Mouse (Mus musculus) midbrain, embryonic 13.5 days (tissue): Measurements from ENCODE around the gene Bdh2. TPM values are rescaled to one million over a fixed set of nuclear protein-coding genes. Genes with fewer than 3 reads are reported as not detected.

Source experiments
- ATAC-seq: fragments of 200-750 bp; cut with Nextera tagmentation; 2 replicates; pipeline ENCODE4 v1.8.0; 2017; ENCODE audit warnings: mild to moderate bottlenecking, moderate TSS enrichment, moderate library complexity
- H3K27ac ChIP-seq: fragments of 300-500 bp; sonication (generic); 2 replicates; pipeline ENCODE4 v1.5.1; 2015; ENCODE audit warnings: inconsistent platforms, mild to moderate bottlenecking, moderate library complexity
- H3K27me3 ChIP-seq: fragments of 300-500 bp; sonication (generic); 2 replicates; pipeline ENCODE4 v1.6.1; 2015; ENCODE audit warnings: mild to moderate bottlenecking, inconsistent platforms
- H3K36me3 ChIP-seq: fragments of 300-500 bp; sonication (generic); 2 replicates; pipeline ENCODE4 v1.6.1; 2015; ENCODE audit warnings: mild to moderate bottlenecking, inconsistent platforms
- H3K4me1 ChIP-seq: fragments of 300-500 bp; sonication (generic); replicated peaks from 2 replicates; pipeline ENCODE4 v1.6.1; 2015; ENCODE audit warnings: inconsistent platforms
- H3K4me2 ChIP-seq: fragments of 300-500 bp; sonication (generic); replicated peaks from 2 replicates; pipeline ENCODE4 v1.6.1; 2015; ENCODE audit warnings: moderate library complexity, mild to moderate bottlenecking, inconsistent platforms
- H3K4me3 ChIP-seq: fragments of 300-500 bp; sonication (generic); replicated peaks from 2 replicates; pipeline ENCODE4 v1.5.1; 2015; ENCODE audit warnings: mild to moderate bottlenecking, inconsistent platforms
- H3K9ac ChIP-seq: fragments of 300-500 bp; sonication (generic); replicated peaks from 2 replicates; pipeline ENCODE4 v1.6.1; 2015; ENCODE audit warnings: mild to moderate bottlenecking, inconsistent platforms
- H3K9me3 ChIP-seq: fragments of 300-500 bp; sonication (generic); 2 replicates; pipeline ENCODE4 v1.6.1; 2016; ENCODE audit warnings: mild to moderate bottlenecking, inconsistent platforms
- WGBS: fragments of 180-500 bp; shearing (Covaris S2); methylation state at CpG from one replicate; pipeline ENCODE4 v1.1.7; 2015; 5-methylcytosine and 5-hydroxymethylcytosine counted together
- polyA plus RNA-seq: library from polyadenylated mRNA; unstranded; fragments of >200 nt; fragmentation: Nextera tagmentation; extraction: Ambion mirVana; gene quantifications from 2 replicates; pipeline ENCODE4 v1.2.1, GENCODE M21; 2015

Bdh2 gene
- 4.3 TPM in 2 replicates for polyA plus RNA-seq

DNA sequence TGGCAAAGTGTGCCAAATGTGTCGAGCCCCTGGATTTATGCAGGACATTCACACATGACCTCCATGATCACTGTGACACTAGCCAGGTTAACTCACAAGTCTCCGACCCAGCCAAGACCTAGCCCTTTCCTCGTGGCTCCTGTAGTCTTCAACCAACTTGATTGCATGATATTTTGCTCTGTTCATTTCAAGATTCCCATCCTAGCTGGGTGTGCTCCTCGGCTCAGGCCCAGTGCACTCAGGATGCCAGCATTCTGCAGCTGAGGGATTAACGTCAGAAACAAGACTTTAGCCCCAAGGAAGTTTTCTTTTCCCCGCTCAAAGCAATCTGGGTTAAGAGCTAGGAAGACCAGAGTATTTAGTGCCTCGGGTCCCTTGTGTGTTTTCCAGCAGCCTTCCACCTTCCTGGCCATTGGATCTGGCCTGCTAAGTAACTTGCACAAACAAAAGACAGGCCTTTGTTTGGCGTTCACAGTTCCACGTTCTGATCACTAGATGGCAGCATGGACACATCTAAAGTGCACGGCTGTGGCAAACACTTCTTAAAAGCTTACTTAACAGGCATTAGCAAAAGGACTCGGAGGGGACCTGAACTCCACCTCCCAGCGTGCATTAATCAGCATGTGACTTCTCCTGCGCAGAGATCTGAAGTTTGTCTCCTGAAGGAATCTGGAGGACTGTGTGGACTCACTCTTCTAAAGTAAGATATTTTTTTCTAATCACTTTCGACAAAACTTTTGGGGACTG, at the start of gene Bdh2:
TSS of gene Bdh2 (plus strand) at position 553 of the 747 bp plus-strand sequence.
- no peaks in the 10 kb centered on the region for H3K36me3 ChIP-seq
- peak; percentile 88 for ATAC-seq
- peaks cover 3% of the 10 kb centered on the region; the same call in 1 of the 2 replicates for H3K4me1 ChIP-seq
- 0 out of 2 replicates have a peak, but pooled peaks cover 3% of the 10 kb centered on the region for H3K9me3 ChIP-seq
- no peaks in the 10 kb centered on the region for H3K27me3 ChIP-seq
- peak within 1 kb of the TSS; percentile 58; the same call in 1 of the 2 replicates for H3K27ac ChIP-seq
- 25% methylated on average over 14 of the region's 14 CpGs for WGBS
- peak within 1 kb of the TSS; percentile 39; the same call in 1 of the 2 replicates for H3K9ac ChIP-seq
- H3K4me2 ChIP-seq, result peak within 1 kb of the TSS; percentile 20; the same call in 1 of the 2 replicates
- no peak within 1 kb of the TSS for H3K4me3 ChIP-seq

DNA sequence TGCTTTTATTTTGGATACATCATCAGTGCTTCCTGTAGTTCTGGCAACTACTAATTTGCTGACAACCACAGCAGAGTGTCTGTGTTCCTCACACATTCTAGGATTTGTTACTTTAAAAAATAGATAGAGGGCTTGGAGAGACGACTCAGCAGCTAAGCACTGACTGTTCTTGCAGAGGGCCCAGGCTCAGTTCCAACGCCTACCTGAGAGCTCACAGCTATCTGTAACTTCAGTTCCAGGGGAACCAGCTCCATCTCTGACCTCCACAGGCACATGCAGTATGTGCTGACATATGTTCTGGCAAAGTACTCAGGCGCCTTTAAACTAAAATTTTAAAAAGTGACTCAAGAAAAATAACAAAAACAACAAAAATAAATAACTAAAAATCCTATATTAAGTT, 49.0 kb upstream of the Bdh2 start:
- no peak overlapping the region for H3K4me3 ChIP-seq
- ATAC-seq, result no peak
- H3K36me3 ChIP-seq, result peaks cover 53% of the 10 kb centered on the region
- no peaks in the 10 kb centered on the region for H3K4me1 ChIP-seq
- no peak overlapping the region for H3K4me2 ChIP-seq
- 89% methylated on average over 3 of the region's 3 CpGs for WGBS
- no peak overlapping the region for H3K27ac ChIP-seq
- no peak overlapping the region for H3K9ac ChIP-seq
- no peaks in the 10 kb centered on the region for H3K9me3 ChIP-seq
- no peaks in the 10 kb centered on the region for H3K27me3 ChIP-seq

DNA sequence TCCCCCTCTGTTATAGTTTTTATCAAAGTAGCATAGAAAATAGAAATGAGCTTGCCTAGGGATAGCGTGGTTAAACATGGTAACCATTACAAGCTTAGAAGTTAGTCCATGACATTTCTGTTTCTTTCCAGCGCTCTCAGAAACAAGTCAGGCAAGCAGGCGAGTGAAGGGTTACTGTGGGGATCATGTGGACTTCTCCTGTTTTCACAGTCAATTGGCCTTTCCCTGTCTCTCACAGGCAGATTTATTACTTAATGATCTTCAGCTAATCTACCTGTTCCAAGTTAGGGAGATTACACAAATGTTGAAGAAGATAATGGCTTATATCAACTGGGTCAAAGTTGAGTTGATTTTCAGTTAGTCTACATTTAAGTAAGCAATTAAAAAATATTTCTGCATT, 48.6 kb upstream of the Bdh2 start:
- Histone ChIP-seq H3K36me3 (peaks cover 55% of the 10 kb centered on the region), H3K9me3 (no peaks in the 10 kb centered on the region), H3K4me1 (no peaks in the 10 kb centered on the region), H3K27ac (no peak overlapping the region), H3K9ac (no peak overlapping the region), H3K27me3 (no peaks in the 10 kb centered on the region), H3K4me3 (no peak overlapping the region), H3K4me2 (no peak overlapping the region)
- 89% methylated on average over 3 of the region's 3 CpGs for WGBS
- ATAC-seq, result no peak

DNA sequence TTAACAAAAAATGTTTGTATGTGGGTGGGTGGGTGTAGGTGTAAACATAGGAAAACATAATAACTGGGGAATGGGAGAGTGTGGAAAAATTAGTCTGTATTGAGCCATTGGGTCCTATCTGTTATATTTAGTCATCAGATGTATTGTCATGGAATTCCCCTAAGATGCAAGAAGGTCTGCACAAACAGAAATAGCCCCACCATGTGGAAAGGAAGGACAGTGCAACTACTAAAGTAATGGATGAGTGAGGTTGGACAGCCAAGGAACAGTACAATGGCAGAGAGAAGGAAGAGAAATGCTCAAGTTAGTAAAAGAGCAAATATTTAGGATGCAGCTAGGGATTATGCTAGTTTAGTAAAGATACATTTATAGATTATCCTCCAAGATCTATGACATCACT, 35.3 kb upstream of the Bdh2 start:
- Histone ChIP-seq H3K9ac (no peak overlapping the region), H3K4me3 (no peak overlapping the region), H3K36me3 (peaks cover 55% of the 10 kb centered on the region), H3K27me3 (no peaks in the 10 kb centered on the region), H3K4me2 (no peak overlapping the region), H3K4me1 (no peaks in the 10 kb centered on the region), H3K27ac (no peak overlapping the region), H3K9me3 (no peaks in the 10 kb centered on the region)
- no peak for ATAC-seq

DNA sequence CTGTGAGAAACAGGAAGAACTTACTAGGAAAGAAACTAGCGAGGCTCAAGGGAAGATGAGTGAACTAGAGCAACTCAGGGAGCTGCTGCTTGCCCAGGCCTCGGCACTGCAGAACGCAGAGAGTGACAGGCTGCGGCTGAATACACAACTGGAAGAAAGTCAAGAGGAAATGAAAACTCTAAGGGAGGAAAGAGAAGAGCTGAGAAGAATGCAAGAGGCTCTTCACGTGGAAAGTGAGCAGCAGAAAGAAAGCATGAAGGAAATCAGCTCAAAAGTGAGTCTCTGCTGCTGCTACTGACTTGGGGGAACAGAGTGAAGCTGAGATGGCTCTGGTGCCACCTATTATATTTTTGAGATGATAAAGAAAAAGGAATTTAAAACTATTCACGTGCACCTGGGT, 34.2 kb upstream of the Bdh2 start:
- Histone ChIP-seq H3K27ac (no peak overlapping the region), H3K4me1 (no peaks in the 10 kb centered on the region), H3K9me3 (no peaks in the 10 kb centered on the region), H3K9ac (no peak overlapping the region), H3K4me2 (no peak overlapping the region), H3K36me3 (peaks cover 55% of the 10 kb centered on the region), H3K27me3 (no peaks in the 10 kb centered on the region), H3K4me3 (no peak overlapping the region)
- 94% methylated on average over 6 of the region's 6 CpGs for WGBS
- ATAC-seq, result no peak

DNA sequence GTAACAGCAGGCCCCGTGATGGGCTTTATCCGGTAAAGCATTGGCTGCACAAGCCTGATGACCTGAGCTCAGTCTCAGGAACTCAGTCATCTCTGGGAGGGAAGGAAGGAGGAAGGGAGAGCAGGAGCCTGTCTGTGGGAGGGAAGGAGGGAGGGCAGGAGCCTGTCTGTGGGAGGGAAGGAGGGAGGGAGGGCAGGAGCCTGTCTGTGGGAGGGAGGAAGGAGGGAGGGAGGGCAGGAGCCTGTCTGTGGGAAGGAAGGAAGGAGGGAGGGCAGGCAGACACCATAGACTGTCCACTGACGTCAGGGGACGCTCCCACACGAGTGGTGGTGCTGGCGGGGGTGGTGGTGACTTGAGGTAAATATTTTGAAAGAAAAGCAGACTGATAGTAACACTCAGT, 31.9 kb upstream of the Bdh2 start:
- H3K4me1 ChIP-seq, result no peaks in the 10 kb centered on the region
- no peaks in the 10 kb centered on the region for H3K9me3 ChIP-seq
- no peak overlapping the region for H3K9ac ChIP-seq
- ATAC-seq, result no peak
- H3K27ac ChIP-seq, result no peak overlapping the region
- 83% methylated on average over 6 of the region's 6 CpGs for WGBS
- H3K4me3 ChIP-seq, result no peak overlapping the region
- no peaks in the 10 kb centered on the region for H3K27me3 ChIP-seq
- peaks cover 44% of the 10 kb centered on the region for H3K36me3 ChIP-seq
- H3K4me2 ChIP-seq, result no peak overlapping the region

DNA sequence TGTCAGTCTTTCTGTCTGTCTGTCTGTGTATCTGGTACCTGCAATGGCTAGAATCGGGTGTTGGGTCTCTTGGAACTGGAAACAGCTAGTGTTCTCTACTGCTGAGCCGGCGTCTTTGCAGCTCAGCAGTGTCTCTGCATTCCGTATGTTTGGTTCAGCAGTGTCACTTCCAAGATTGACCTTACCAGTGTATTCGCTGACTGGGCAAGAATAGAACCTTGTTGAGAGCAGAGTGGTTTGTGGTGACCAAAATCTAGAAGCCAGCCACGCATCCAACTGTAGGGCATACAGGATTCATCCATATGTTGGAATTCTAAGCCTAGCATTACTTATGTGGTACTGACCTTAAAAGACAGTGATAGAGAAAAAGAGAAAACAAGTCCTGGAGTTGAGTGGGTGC, 29.2 kb upstream of the Bdh2 start:
- Histone ChIP-seq H3K27ac (no peak overlapping the region), H3K4me3 (no peak overlapping the region), H3K4me2 (no peak overlapping the region), H3K4me1 (no peaks in the 10 kb centered on the region), H3K27me3 (no peaks in the 10 kb centered on the region), H3K9ac (no peak overlapping the region), H3K36me3 (peaks cover 49% of the 10 kb centered on the region), H3K9me3 (no peaks in the 10 kb centered on the region)
- WGBS, result 91% methylated on average over 6 of the region's 6 CpGs
- no peak for ATAC-seq

DNA sequence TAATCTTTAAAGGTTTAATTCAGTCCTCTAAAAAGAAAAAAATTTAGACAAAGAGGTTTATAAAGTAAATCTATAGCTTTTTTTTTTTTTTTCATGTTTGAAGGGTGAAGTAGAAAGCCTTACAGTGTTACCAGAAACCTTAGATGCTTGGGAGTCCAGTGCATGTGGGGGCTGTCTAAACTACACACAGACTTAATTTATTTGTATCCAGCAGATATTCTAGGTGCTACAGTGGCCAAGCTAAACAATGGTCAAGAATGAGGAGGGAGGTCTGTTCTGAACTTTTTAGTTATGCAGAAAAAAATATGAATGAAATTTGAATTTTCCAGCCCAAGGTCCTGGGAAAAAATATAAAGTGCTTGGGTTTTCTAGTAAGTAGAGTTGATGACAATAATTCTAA, 26.2 kb upstream of the Bdh2 start:
- Histone ChIP-seq H3K4me1 (no peaks in the 10 kb centered on the region), H3K4me2 (no peak overlapping the region), H3K9me3 (no peaks in the 10 kb centered on the region), H3K36me3 (peaks cover 57% of the 10 kb centered on the region), H3K4me3 (no peak overlapping the region), H3K9ac (no peak overlapping the region), H3K27me3 (no peaks in the 10 kb centered on the region), H3K27ac (no peak overlapping the region)
- ATAC-seq, result no peak

DNA sequence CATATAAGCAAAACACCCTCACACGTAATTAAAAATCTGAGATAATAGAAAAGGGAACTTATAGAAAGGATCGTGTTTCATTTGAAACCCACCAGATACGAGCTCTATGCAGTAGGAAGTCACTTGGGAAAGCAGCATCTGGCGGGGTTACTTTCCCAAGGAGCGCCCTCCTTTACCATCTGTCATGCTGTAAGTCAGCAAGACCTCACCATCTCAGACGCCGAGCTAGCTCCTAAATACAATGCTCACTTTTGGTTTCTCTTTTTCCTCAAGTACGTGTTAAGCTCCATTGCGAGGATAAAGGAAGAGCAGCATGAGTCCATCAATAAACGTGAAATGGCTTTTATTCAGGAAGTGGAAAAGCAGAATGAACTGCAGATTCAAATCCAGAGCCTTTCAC, 22.1 kb upstream of the Bdh2 start:
- Histone ChIP-seq H3K27me3 (no peaks in the 10 kb centered on the region), H3K4me2 (no peak overlapping the region), H3K4me3 (no peak overlapping the region), H3K4me1 (no peaks in the 10 kb centered on the region), H3K36me3 (peaks cover 68% of the 10 kb centered on the region), H3K9me3 (no peaks in the 10 kb centered on the region), H3K27ac (no peak overlapping the region), H3K9ac (no peak overlapping the region)
- no peak for ATAC-seq
- 81% methylated on average over 10 of the region's 10 CpGs for WGBS

DNA sequence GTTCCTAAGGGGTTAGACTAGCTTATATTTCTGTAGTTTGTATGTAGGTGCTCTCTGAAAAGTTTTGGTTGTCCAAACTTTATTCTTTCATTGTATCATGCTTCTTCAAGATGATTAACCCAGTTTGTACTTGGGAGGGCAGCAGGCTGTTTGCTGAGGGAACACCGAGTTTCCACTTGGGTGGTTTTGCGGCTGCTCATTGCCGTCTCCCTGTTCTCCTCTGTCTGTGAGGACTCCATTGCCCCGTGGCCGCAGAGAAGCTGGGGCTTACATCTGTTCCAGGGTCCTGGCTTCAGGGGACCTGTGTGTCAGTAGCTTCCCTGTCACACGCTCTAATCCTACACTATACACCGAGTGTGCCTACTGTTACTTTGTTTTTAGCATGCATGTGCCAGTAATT, 20.8 kb upstream of the Bdh2 start:
- H3K9ac ChIP-seq, result no peak overlapping the region
- peaks cover 75% of the 10 kb centered on the region for H3K36me3 ChIP-seq
- no peaks in the 10 kb centered on the region for H3K4me1 ChIP-seq
- ATAC-seq, result no peak
- H3K9me3 ChIP-seq, result no peaks in the 10 kb centered on the region
- no peak overlapping the region for H3K4me2 ChIP-seq
- no peak overlapping the region for H3K27ac ChIP-seq
- WGBS, result 93% methylated on average over 7 of the region's 7 CpGs
- H3K27me3 ChIP-seq, result no peaks in the 10 kb centered on the region
- no peak overlapping the region for H3K4me3 ChIP-seq

DNA sequence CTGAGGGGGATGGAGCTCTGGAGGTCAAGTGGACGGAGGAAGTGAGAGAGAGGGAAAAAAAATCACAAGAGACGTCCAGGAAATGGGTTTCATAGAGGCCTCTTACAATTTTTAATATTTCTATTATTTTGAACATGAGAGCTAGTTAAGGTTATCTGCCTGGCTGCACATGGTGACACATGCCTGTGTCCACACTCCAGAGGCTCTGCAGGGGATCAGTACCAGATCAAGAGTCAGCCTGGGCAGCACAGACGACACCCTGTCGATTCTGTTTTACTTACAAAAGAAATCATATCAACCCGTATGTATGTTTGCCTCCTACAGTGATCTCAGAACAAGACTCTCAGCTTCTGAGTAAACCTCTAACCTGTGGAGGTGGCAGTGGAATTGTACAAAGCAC, 12.4 kb upstream of the Bdh2 start:
- H3K4me3 ChIP-seq, result no peak overlapping the region
- peaks cover 46% of the 10 kb centered on the region for H3K36me3 ChIP-seq
- H3K4me1 ChIP-seq, result no peaks in the 10 kb centered on the region
- H3K9ac ChIP-seq, result no peak overlapping the region
- no peaks in the 10 kb centered on the region for H3K27me3 ChIP-seq
- no peak overlapping the region for H3K27ac ChIP-seq
- WGBS, result 94% methylated on average over 5 of the region's 5 CpGs
- ATAC-seq, result no peak
- H3K9me3 ChIP-seq, result no peaks in the 10 kb centered on the region
- no peak overlapping the region for H3K4me2 ChIP-seq

DNA sequence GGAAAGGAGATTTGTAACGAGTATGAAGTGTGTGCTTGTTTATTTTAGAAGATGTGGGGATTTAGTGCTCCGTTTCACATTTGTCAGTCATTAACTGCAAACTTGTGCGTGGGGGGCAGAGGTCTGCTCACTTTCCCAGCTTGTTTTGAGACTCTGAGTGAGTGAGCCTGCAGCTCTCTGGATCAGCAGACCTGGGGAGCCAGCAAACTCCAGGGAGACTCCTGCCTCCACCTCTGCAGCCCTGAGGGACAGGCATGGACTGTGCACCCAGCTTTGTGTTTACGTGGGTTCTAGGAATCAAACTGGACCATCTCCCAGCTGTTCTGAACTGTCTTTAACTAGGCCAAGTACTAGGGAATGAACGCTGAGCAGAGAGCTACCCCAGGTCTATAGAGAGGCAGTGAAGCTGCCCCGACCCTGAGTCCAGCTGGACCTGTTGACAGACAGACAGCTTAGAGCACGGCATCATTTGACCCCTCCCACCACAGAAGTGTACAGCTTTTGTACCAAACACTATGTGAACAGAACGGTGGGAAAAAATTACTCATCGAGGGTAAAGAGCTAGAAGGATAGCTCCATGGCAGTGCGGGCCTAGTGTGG, 11.5 kb upstream of the Bdh2 start:
- H3K9ac ChIP-seq, result no peak overlapping the region
- no peaks in the 10 kb centered on the region for H3K4me1 ChIP-seq
- ATAC-seq, result no peak
- no peak overlapping the region for H3K4me2 ChIP-seq
- H3K4me3 ChIP-seq, result no peak overlapping the region
- 95% methylated on average over 10 of the region's 10 CpGs for WGBS
- no peaks in the 10 kb centered on the region for H3K27me3 ChIP-seq
- H3K27ac ChIP-seq, result no peak overlapping the region
- peaks cover 44% of the 10 kb centered on the region for H3K36me3 ChIP-seq
- no peaks in the 10 kb centered on the region for H3K9me3 ChIP-seq

DNA sequence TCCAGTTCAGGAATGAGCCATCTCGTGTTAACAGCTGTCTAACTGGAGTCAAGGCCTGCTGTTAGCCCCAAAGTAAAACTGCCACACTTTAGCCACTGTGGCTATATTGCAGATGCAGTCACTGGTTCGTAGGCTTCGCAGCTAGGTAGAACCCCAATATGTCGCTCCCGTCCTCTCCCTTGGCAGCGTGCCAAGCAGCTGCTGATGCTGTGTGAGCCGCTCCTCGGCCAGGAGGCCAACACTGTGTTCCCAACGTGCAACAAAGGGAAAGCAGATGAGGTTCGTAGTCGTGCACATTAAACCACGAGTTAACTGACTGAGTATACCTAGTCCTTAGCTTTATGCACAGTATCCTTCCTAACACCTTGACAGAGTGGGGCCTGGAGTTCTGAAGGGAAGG, 8.4 kb upstream of the Bdh2 start:
- no peak overlapping the region for H3K27ac ChIP-seq
- peaks cover 36% of the 10 kb centered on the region for H3K36me3 ChIP-seq
- no peaks in the 10 kb centered on the region for H3K4me1 ChIP-seq
- no peak overlapping the region for H3K4me2 ChIP-seq
- no peak overlapping the region for H3K9ac ChIP-seq
- H3K9me3 ChIP-seq, result no peaks in the 10 kb centered on the region
- 86% methylated on average over 12 of the region's 12 CpGs for WGBS
- no peak for ATAC-seq
- H3K27me3 ChIP-seq, result no peaks in the 10 kb centered on the region
- H3K4me3 ChIP-seq, result no peak overlapping the region
